Mouse (Mus musculus) heart, adult 2 months (tissue): ENCODE results near the gene Gm48551.

ENCODE experiments used
- CTCF ChIP-seq: fragments of 200-600 bp; IDR thresholded peaks from 2 replicates; pipeline ENCODE4 v1.8.1; 2022; ENCODE audit warnings: antibody characterized with exemption, mild to moderate bottlenecking, moderate library complexity
- EP300 ChIP-seq: fragments of 200-500 bp; IDR thresholded peaks from 2 replicates; pipeline ENCODE4 v1.6.1; 2011; ENCODE audit warnings: low read depth, low read length, control low read depth; ENCODE audit not compliant: insufficient read depth
- POLR2A ChIP-seq: fragments of 200-500 bp; IDR thresholded peaks from 2 replicates; pipeline ENCODE4 v1.6.1; 2011; ENCODE audit warnings: mild to moderate bottlenecking, low read depth, low read length, control low read depth; ENCODE audit not compliant: insufficient read depth

- TF ChIP-seq CTCF = no peak
- TF ChIP-seq EP300 = peak; percentile 92
- peak; percentile 34 for TF ChIP-seq POLR2A
Measured at GRCm38 (mm10) chr10:81410981-81411380, 26.7 kb downstream of the Gm48551 start.
